Mouse (Mus musculus): Measurements from ENCODE around the gene Pkp4.

- TF ChIP-seq CTCF (IDR thresholded peaks at IDR 0.05; ENCODE audit: low read depth) (no peak), EP300 (IDR thresholded peaks at IDR 0.05; ENCODE audit: low read depth) (no peak)
These were observed 381 bp downstream of the Pkp4 start for GRCm38 (mm10) chr2:59161021-59161440.

Measured in liver, postnatal 0 days (tissue).